Mouse (Mus musculus) layer of hippocampus, postnatal 36 days (tissue): Measurements from ENCODE around the gene Slc35c2. TPM values are rescaled to one million over a fixed set of nuclear protein-coding genes. Genes with fewer than 3 reads are reported as not detected.

Experiments used
- DNase-seq, 2 experiments: peaks; one replicate each; pipeline ENCODE4 v3.0.0; 2022
- total RNA-seq, 2 experiments: library from RNA; stranded (reverse); gene quantifications; 2 replicates each; pipeline ENCODE4 v1.2.3; 2021

Slc35c2 gene
- total RNA-seq, 2 experiments from 2014 or later: 94.0 to 98.4 TPM

DNA sequence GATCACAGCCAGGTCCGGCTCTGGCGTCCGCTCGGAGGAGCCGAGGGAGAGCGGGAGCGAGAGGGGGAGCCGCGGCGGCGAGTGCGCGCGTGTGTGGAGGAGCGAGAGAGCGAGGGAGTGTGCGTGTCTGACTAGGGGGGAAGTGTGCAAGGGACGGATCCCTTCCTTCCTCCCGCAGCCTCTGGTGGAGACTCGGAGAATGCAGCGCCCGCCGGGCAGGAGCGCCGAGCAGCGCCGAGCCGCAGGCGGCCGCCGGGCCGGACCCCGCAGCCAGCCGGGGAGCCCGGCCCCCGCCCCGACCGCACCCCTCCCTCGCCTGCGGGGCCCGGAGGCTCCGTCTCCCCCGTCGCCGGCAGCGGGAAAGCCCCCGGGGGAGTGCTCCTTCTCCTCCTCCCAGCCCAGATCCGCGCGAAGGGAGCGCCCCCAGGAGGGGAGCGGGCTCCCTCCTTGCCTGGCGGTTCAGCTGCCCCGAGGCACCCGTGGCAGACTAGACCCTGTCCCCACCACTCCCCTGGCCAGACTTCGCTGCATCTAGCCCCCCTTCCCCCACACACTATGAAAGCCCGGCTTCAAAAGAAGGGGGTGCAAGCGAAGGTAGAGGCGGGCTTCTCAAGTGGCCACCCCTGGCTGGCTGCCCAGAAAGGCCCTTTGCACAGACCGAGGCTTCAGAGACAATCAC is 52.9 kb downstream of the Slc35c2 start, which contains the start of gene Cdh22:
Gene Cdh22 (minus strand): TSS at position 241 of the 679 bp plus-strand sequence.
- peak; percentile 73 to 76 for DNase-seq

DNA sequence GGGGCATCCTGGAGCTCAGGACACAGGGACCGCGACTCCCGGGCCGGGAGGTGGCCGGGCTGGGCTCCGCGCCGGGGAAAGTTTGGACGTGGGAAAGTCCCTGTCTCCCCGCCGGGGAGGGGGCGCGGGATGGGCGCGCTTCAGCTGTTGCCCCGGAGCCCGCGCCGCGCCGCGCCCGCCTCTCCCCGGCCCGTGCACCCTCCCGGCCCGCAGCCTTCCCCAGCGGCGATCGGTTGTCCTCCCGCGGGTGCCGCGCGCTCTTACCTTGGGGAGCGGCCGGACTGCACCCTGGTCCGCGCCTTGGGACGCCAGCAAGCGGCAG is 53.4 kb downstream of the Slc35c2 start:
- no peak for DNase-seq

DNA sequence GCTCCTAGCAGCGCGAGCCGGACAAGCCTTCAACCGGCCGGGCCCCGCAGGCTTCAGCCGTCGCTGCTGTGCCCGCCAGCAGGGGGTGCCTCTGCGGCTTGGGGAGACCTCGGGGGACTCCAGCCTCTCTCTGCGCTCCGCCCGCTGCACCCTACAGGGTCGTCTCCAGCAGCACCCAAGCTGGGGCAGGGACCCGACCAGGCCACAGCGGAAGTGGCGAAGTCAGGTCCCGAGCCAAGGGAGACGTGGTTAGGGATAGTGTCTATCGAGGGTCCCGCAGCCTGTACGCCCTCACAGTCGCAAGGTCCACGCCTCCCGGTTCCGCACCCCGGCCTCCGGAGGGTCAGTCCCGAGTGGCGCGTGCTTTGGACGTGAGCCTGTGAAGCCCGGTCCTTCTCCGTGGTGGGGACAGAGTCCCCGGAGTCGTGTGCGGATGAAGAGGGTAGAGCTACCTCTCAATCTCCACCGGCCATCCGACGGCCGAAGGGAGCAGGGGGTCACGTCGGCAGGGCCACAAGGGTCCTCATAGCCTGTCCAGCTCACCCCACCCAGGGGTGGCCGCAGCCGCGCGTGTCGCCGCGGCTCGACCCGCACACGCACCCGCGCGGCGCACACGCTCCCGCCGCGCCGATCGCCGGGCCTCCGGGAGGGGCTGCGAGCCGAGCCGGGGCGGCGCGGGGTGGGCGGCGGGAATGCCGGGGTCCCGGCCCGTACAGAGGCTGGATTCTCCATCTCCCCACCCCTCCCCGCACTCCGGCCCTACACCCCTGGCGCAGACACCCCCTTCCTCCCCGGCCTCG is 54.0 kb downstream of the Slc35c2 start:
- DNase-seq: peak; percentile 53

DNA sequence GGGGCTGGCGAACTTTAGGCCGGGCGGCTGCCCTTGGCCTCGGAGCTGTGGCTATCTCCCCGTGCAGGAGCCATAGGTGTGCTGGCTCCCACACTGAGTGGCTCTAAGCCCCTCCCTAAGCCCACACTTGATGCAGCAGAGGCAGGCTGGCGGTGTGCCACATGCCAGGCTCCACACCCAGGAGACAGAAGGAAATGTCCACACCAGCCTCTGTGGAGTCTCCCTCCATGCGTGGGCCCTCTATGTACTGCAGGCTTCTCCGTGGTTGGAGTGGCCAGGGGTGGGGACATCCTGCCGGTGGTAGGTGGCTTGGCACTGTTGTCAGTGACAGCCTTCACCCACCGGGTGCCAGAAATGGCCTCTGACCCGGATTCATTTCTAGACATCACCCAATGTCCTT is 58.6 kb downstream of the Slc35c2 start:
- no peak for DNase-seq

Other genes starting within 250 kb of the Slc35c2 start
- gene Cd40, start 232.2 kb downstream of the Slc35c2 start, total RNA-seq: 1 to 10 TPM in 1 of 2 experiments, under 1 TPM in 1; 0.77 to 1.3 TPM
- gene 1700025C18Rik, start 197.1 kb downstream of the Slc35c2 start, total RNA-seq: not detected
- gene Cdh22, start 53.0 kb downstream of the Slc35c2 start, total RNA-seq: 10 to 100 TPM; 12.9 to 13.1 TPM
- 100 to 1,000 TPM; 179 to 195 TPM for gene Elmo2, start 38.6 kb upstream of the Slc35c2 start, total RNA-seq
- gene Zfp663, start 80.9 kb upstream of the Slc35c2 start, total RNA-seq: under 1 TPM; 0.15 to 0.66 TPM
- 10 to 100 TPM; 15.6 to 16.5 TPM for gene Zfp334, start 100.4 kb upstream of the Slc35c2 start, total RNA-seq
- gene Ocstamp, start 112.5 kb upstream of the Slc35c2 start, total RNA-seq: not detected
- gene Slc13a3, start 185.4 kb upstream of the Slc35c2 start, total RNA-seq: 10 to 100 TPM in 1 of 2 experiments, 1 to 10 TPM in 1; 6.9 to 10.7 TPM
- 10 to 100 TPM; 19.4 TPM for gene Trp53rka, start 205.5 kb upstream of the Slc35c2 start, total RNA-seq
- gene Slc2a10, start 215.9 kb upstream of the Slc35c2 start, total RNA-seq: under 1 TPM; 0.48 to 0.67 TPM